Mouse (Mus musculus) lung, postnatal 0 days (tissue): Measurements from ENCODE around the gene Rab20.

Source experiments
- CTCF ChIP-seq: IDR thresholded peaks from 2 replicates; pipeline ENCODE4 v1.5.1; 2016; ENCODE audit warnings: antibody characterized with exemption, mild to moderate bottlenecking
- EP300 ChIP-seq: IDR thresholded peaks from 2 replicates; pipeline ENCODE4 v1.6.1; 2016; ENCODE audit warnings: antibody characterized with exemption, mild to moderate bottlenecking, control low read depth

DNA sequence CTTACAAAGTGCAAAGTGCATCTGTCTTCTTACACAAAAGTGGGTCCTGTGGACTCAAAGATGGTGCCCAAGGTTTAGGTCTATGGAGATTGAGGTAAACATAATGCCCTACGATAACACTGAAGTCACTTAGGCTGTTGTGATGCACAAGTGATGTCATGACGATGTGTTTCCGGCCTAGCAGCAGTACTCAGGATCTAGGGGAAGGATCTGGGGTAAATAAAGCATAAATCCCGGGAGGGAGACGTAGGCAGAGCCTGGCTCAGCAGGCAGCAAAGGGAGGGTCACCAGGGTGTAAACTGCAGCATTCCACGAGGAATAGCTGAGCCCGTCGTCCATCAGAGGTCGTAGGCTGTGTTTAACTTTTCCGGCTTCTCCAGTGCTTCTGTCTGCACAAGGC, 30.4 kb upstream of the Rab20 start:
- TF ChIP-seq CTCF (no peak), EP300 (no peak)
